Mouse (Mus musculus) myocyte (in vitro differentiated cells): ENCODE results near the gene Rdh9.

Experiments
- E2F4 ChIP-seq: IDR thresholded peaks from one replicate; pipeline ENCODE4 v1.6.1; 2011; ENCODE audit warnings: mild to moderate bottlenecking, control low read depth, moderate library complexity; ENCODE audit not compliant: insufficient read depth
- POLR2A ChIP-seq: IDR thresholded peaks from one replicate; pipeline ENCODE4 v1.6.1; 2011; ENCODE audit warnings: low read depth, mild to moderate bottlenecking, control low read depth, moderate library complexity; ENCODE audit not compliant: insufficient read length
- TCF12 ChIP-seq: IDR thresholded peaks from one replicate; pipeline ENCODE4 v1.6.1; 2011; ENCODE audit warnings: mild to moderate bottlenecking, control low read depth; ENCODE audit not compliant: poor library complexity, insufficient read depth, severe bottlenecking
- USF1 ChIP-seq: IDR thresholded peaks from one replicate; pipeline ENCODE4 v1.6.1; 2011; ENCODE audit warnings: low read depth, mild to moderate bottlenecking, control low read depth, moderate library complexity

DNA sequence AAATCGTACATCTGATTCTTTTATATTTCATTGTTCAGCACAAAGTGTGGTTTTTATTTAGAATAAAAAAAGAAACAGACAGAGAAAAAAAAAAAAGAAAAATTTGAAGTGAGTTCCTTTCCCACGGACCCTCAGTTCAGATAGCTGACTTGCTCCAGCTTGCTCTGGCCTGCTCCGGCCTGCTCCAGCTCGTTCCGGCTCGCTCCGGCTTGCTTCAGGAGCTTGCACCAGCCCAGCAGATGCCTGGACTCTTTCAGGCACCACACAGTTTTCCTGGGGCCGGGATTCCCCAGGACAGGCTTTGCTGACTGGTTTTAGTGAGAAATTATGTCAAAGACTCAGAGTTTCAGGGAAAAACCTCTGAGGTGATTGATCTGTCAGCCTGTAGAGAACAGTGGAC is 28.9 kb upstream of the Rdh9 start:
- no peak for TF ChIP-seq POLR2A
- TF ChIP-seq USF1 = no peak
- no peak for TF ChIP-seq E2F4
- no peak for TF ChIP-seq TCF12
